Mouse (Mus musculus) midbrain, embryonic 11.5 days (tissue): Measurements from ENCODE around the gene Alx3. TPM values are rescaled to one million over a fixed set of nuclear protein-coding genes. Genes with fewer than 3 reads are reported as not detected.

Source experiments
- ATAC-seq: fragments of 200-750 bp; cut with Nextera tagmentation; 2 replicates; pipeline ENCODE4 v1.8.0; 2017; ENCODE audit warnings: moderate TSS enrichment, moderate library complexity; ENCODE audit not compliant: low FRiP score
- DNase-seq: peaks from one replicate; pipeline ENCODE4 v3.0.0; 2015; ENCODE audit warnings: low spot score; ENCODE audit errors: missing footprints
- H3K27ac ChIP-seq: fragments of 300-500 bp; sonication (generic); 2 replicates; pipeline ENCODE4 v1.5.1; 2014; ENCODE audit warnings: low read depth, low read length
- H3K27me3 ChIP-seq: fragments of 300-500 bp; sonication (generic); 2 replicates; pipeline ENCODE4 v1.6.1; 2014; ENCODE audit warnings: mild to moderate bottlenecking, low read length, moderate library complexity, mixed read lengths; ENCODE audit not compliant: control insufficient read depth, insufficient read depth
- H3K36me3 ChIP-seq: fragments of 300-500 bp; sonication (generic); 2 replicates; pipeline ENCODE4 v1.6.1; 2014; ENCODE audit warnings: mild to moderate bottlenecking, low read length, moderate library complexity, mixed read lengths; ENCODE audit not compliant: control insufficient read depth, insufficient read depth
- H3K4me1 ChIP-seq: fragments of 300-500 bp; sonication (generic); 2 replicates; pipeline ENCODE4 v1.6.1; 2014; ENCODE audit warnings: low read length; ENCODE audit not compliant: control insufficient read depth, insufficient read depth
- H3K4me2 ChIP-seq: fragments of 300-500 bp; sonication (generic); 2 replicates; pipeline ENCODE4 v1.6.1; 2014; ENCODE audit warnings: mild to moderate bottlenecking, moderate library complexity
- H3K4me3 ChIP-seq: fragments of 300-500 bp; sonication (generic); 2 replicates; pipeline ENCODE4 v1.5.1; 2014; ENCODE audit warnings: low read depth, low read length
- H3K9ac ChIP-seq: fragments of 300-500 bp; sonication (generic); 2 replicates; pipeline ENCODE4 v1.6.1; 2014; ENCODE audit warnings: low read length
- H3K9me3 ChIP-seq: fragments of 300-500 bp; sonication (generic); 2 replicates; pipeline ENCODE4 v1.6.1; 2016; ENCODE audit warnings: low read length; ENCODE audit not compliant: control insufficient read depth
- WGBS: fragments of 180-500 bp; shearing (Covaris S2); extraction: QIAGEN DNeasy Blood & Tissue Kit; methylation state at CpG from one replicate; pipeline ENCODE4 v1.1.7; 2014; 5-methylcytosine and 5-hydroxymethylcytosine counted together
- polyA plus RNA-seq: library from polyadenylated mRNA; unstranded; fragments of >200 nt; fragmentation: Nextera tagmentation; extraction: Ambion mirVana; gene quantifications from 2 replicates; pipeline ENCODE4 v1.2.1, GENCODE M21; 2014

The Alx3 gene
- polyA plus RNA-seq, 1 experiment from 2014 or later: 3.3 TPM

GRCm38 (mm10) chr3:107595938-107596461 lies 1.2 kb downstream of the Alx3 start:
- WGBS: under 1% methylated on average over 34 of the region's 34 CpGs
- Histone ChIP-seq H3K36me3 (no peaks in the 10 kb centered on the region), H3K9ac (no peak overlapping the region), H3K4me1 (peaks cover 10% of the 10 kb centered on the region), H3K4me3 (peak overlapping the region; percentile 41), H3K27ac (no peak overlapping the region), H3K9me3 (no peaks in the 10 kb centered on the region), H3K27me3 (peaks cover 68% of the 10 kb centered on the region), H3K4me2 (peak overlapping the region; percentile 64)
- peak; percentile 97 for DNase-seq
- peak; percentile 26 for ATAC-seq

- H3K4me3 ChIP-seq: peak overlapping the region; percentile 41; the same call in 1 of the 2 replicates
- no peaks in the 10 kb centered on the region for H3K36me3 ChIP-seq
- no peaks in the 10 kb centered on the region for H3K9me3 ChIP-seq
- under 1% methylated on average over 26 of the region's 26 CpGs for WGBS
- peaks cover 68% of the 10 kb centered on the region for H3K27me3 ChIP-seq
- no peak overlapping the region for H3K27ac ChIP-seq
- DNase-seq (peak; percentile 98), ATAC-seq (peak; percentile 47)
- no peak overlapping the region for H3K9ac ChIP-seq
- peaks cover 10% of the 10 kb centered on the region for H3K4me1 ChIP-seq
- H3K4me2 ChIP-seq: peak overlapping the region; percentile 15
Observed at GRCm38 (mm10) chr3:107596559-107596958, 1.7 kb downstream of the Alx3 start.

GRCm38 (mm10) chr3:107597134-107597533 lies 2.3 kb downstream of the Alx3 start:
- Histone ChIP-seq H3K36me3 (no peaks in the 10 kb centered on the region), H3K4me3 (no peak overlapping the region), H3K4me1 (peaks cover 10% of the 10 kb centered on the region), H3K4me2 (no peak overlapping the region), H3K27me3 (peaks cover 68% of the 10 kb centered on the region), H3K9ac (no peak overlapping the region), H3K27ac (no peak overlapping the region), H3K9me3 (no peaks in the 10 kb centered on the region)
- WGBS: 2% methylated on average over 19 of the region's 24 CpGs
- DNase-seq: peak; percentile 91
- no peak for ATAC-seq

- Histone ChIP-seq H3K27ac (no peak overlapping the region), H3K27me3 (peaks cover 63% of the 10 kb centered on the region), H3K9me3 (no peaks in the 10 kb centered on the region), H3K4me3 (no peak overlapping the region), H3K36me3 (no peaks in the 10 kb centered on the region), H3K4me1 (peaks cover 10% of the 10 kb centered on the region), H3K4me2 (no peak overlapping the region), H3K9ac (no peak overlapping the region)
- WGBS: 4% methylated on average over 22 of the region's 22 CpGs
- ATAC-seq: 0 out of 2 replicates have a peak, but pooled peaks have one; percentile 33
- peak; percentile 94 for DNase-seq
Observed at GRCm38 (mm10) chr3:107597586-107598389, 3.0 kb downstream of the Alx3 start.

- peaks cover 41% of the 10 kb centered on the region for H3K27me3 ChIP-seq
- H3K36me3 ChIP-seq: no peaks in the 10 kb centered on the region
- no peak overlapping the region for H3K4me3 ChIP-seq
- no peak overlapping the region for H3K4me2 ChIP-seq
- no peak overlapping the region for H3K9ac ChIP-seq
- no peaks in the 10 kb centered on the region for H3K9me3 ChIP-seq
- peaks cover 6% of the 10 kb centered on the region for H3K4me1 ChIP-seq
- ATAC-seq (no peak), DNase-seq (no peak)
- WGBS: 35% methylated on average over 6 of the region's 6 CpGs
- H3K27ac ChIP-seq: no peak overlapping the region
Observed at GRCm38 (mm10) chr3:107600127-107600526, 5.3 kb downstream of the Alx3 start.

- Histone ChIP-seq H3K4me3 (no peak overlapping the region), H3K9me3 (no peaks in the 10 kb centered on the region), H3K9ac (no peak overlapping the region), H3K36me3 (no peaks in the 10 kb centered on the region), H3K4me1 (no peaks in the 10 kb centered on the region), H3K27ac (no peak overlapping the region), H3K27me3 (no peaks in the 10 kb centered on the region), H3K4me2 (no peak overlapping the region)
- ATAC-seq (peak; percentile 76), DNase-seq (peak; percentile 93)
- WGBS: 7% methylated on average over 4 of the region's 4 CpGs
Observed at GRCm38 (mm10) chr3:107605304-107605703, 10.5 kb downstream of the Alx3 start.

- WGBS: 87% methylated on average over 8 of the region's 8 CpGs
- Histone ChIP-seq H3K9ac (no peak overlapping the region), H3K4me2 (no peak overlapping the region), H3K9me3 (no peaks in the 10 kb centered on the region), H3K4me3 (no peak overlapping the region), H3K4me1 (no peaks in the 10 kb centered on the region), H3K36me3 (no peaks in the 10 kb centered on the region; the same call in 1 of the 2 replicates), H3K27ac (no peak overlapping the region), H3K27me3 (no peaks in the 10 kb centered on the region)
- ATAC-seq (no peak), DNase-seq (no peak)
Observed at GRCm38 (mm10) chr3:107607221-107607620, 12.4 kb downstream of the Alx3 start.

GRCm38 (mm10) chr3:107608808-107609207 lies 14.0 kb downstream of the Alx3 start:
- Histone ChIP-seq H3K27ac (no peak overlapping the region), H3K4me3 (no peak overlapping the region), H3K4me2 (no peak overlapping the region), H3K4me1 (no peaks in the 10 kb centered on the region), H3K9ac (no peak overlapping the region), H3K27me3 (no peaks in the 10 kb centered on the region), H3K36me3 (peaks cover 13% of the 10 kb centered on the region), H3K9me3 (no peaks in the 10 kb centered on the region)
- no peak for ATAC-seq
- 68% methylated on average over 4 of the region's 4 CpGs for WGBS
- no peak for DNase-seq

- WGBS: 58% methylated on average over 3 of the region's 3 CpGs
- no peak overlapping the region for H3K9ac ChIP-seq
- H3K9me3 ChIP-seq: no peaks in the 10 kb centered on the region
- no peaks in the 10 kb centered on the region for H3K27me3 ChIP-seq
- no peak for ATAC-seq
- H3K36me3 ChIP-seq: peaks cover 14% of the 10 kb centered on the region
- H3K27ac ChIP-seq: no peak overlapping the region
- no peak overlapping the region for H3K4me2 ChIP-seq
- DNase-seq: no peak
- H3K4me3 ChIP-seq: no peak overlapping the region
- H3K4me1 ChIP-seq: no peaks in the 10 kb centered on the region
Observed at GRCm38 (mm10) chr3:107609376-107609775, 14.5 kb downstream of the Alx3 start.
